Mouse (Mus musculus) embryo, embryonic 10.5 days (tissue): ENCODE results near the gene Trappc10.

Source experiments
- DNase-seq: peaks from one replicate; pipeline ENCODE4 v3.0.0-alpha.2; 2015; ENCODE audit warnings: low spot score

Trappc10 gene

DNA sequence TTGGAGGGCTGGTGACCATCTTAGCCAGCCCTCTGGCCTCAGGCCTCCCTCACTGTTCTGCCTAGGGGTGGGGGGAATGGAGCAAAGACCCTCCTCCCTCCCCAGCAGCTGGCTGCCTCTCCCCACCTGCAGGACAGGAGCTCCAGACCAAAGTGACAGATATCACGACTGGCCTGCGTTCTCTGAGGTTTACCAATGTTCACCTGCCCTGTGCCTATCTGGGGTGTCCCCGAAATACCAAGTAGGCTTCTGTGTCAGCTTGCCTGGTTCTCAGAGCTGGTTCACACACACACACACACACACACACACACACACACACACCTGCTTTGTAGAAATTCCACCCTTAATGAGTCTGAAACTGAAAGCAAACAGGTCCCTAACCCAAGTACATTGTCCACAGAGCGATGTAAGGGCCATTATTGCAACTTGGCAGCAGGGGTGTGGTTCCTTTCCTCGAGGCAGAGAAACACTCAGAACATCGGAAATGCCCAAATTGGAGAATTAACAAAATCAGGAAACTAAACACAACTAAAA is 13.8 kb upstream of the Trappc10 start:
- DNase-seq = no peak

DNA sequence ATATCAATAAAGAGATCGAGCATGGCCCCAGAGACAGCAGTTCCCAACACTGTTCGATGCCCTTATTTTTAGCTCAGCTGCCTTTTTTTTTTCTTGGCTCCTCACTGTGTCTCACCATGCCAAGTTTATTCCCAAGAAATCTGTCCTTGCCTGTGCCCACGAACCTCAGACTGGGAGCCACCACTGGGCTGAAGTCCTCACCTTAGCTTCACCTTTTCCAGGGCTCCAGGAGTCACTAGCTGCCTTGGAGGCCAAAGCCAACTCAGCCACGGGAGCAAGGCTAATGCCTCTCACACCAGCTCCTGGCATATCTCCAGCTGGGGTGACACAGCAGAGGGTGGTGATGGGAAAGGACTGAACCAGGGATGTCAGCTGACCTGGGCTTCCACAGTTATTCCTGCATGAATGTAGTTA is 11.2 kb upstream of the Trappc10 start:
- DNase-seq = no peak

DNA sequence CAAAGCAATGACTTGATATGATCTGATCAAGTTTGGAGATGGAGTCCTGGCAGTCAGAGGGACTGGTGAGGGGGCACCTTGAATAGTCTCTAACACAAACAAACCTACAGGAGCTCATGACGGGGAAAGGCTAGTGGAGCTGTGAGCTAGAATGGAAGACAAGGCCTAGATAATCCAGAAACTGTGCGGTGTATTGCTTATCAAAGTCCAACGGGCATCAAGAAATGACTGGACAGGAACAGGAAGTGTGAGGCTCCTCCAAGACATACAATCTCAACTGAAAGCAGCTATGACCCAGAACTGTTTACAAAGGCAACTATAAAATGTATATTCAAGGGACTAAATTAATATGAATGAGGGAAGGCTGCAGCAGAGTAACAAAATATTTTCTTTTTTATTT is 2.8 kb upstream of the Trappc10 start:
- no peak for DNase-seq

DNA sequence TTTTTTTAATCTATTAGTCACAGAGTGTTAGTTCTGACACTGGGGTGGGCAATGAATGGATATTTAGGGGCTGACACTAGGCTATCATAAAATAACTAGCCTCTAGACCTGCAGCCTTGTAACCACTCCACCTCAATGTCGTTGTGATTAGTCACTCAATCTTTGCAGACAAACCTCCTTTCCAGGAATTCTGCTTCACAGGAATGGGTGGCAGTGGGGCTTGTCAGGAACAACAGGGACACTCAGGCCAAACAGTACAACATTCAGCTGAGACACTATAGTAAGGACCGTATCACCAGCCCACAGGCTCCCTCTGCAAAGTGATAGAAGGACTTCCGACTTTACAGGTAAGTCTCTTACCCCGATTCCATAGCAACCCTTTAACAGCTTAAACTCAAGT is 2.3 kb upstream of the Trappc10 start:
- DNase-seq = no peak

DNA sequence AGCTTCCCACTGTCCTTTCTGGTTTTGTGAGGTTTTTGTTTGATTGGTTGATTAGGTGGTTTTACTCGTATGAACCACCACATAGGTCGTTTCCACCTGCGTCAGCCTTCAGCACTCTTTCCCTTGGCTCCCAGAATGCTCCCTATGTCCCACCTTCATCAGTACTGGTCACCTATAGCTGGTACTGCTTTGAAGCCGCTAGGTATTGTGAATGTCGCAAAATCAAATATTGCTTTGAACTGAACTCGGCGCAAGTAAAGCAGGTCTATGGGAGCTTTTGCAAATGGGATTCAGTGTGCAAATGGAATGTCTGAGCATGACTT is 745 bp upstream of the Trappc10 start:
- DNase-seq = no peak

DNA sequence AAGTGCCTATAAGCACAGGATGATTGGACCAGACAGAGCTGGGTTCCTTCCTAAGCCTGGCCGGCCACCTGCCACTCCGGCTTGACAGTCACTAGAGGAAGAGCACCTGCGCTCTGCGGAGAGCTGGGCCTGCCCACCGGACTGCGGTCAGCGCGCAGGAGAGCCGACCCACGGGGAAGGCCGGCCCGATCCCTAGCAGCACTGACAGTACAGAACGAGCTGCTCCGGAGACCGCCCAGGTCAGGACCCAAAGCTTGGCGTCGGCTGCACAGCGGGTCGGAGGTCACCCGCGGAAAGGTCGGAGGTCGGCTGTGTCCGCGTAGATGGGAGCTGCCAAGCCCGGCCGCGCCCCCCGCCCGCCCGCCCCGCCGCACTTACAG is 393 bp downstream of the Trappc10 start:
- DNase-seq = no peak

DNA sequence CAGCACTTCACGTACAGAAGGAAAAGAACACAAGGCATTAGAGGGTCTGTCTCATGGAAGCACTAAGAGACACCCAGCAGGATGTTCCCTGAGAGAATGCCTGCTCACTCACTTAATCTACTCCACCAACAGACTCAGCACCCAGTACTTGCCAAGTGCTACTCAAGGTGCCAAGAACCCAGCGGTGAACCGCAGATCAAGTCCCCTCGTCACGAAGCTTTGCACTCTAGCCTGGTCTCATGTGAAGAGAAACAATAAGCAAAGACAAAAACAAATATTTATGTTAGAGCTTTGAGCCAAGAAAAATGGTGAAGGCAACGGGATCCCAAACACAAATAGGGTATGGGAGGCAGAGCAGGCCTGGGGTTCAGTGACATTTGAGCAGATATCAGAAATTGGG is 5.5 kb downstream of the Trappc10 start:
- DNase-seq = no peak

DNA sequence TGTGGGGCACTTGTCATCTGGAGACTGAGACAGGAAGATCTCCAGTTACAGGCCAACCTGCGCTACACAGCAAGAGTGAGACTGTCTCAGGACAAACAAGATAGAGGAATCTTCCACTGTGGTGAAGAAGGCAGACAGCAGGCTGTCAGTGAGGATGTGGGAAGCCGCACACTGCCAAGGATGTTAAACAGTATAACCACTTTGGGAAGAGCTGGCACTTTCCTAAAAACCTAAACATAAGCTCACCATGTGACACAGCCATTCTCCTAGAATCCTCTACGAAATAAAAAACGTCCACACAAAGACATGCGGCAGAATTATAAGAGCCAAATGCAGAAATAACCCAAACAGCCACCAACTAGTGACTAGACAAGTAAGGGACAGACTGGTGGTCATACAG is 6.1 kb downstream of the Trappc10 start:
- DNase-seq = no peak

DNA sequence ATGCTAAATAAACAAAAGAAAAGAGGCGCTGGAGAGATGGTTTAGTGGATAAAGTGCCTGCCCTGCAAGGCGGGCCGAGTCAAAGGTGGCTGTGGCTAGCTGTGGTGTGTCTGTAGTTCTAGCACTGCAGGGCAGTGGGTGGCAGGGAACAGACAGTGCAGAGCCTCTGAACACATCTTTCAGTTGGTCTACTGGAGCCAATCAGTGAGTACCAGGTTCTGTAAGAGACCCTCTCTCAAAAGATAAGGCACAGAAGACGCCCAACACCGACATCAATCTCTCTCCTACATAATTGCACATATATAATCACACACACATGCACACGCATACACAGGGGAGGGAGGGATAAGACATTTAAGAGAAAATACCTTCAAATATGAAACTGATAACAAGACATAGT is 6.6 kb downstream of the Trappc10 start:
- DNase-seq = no peak

DNA sequence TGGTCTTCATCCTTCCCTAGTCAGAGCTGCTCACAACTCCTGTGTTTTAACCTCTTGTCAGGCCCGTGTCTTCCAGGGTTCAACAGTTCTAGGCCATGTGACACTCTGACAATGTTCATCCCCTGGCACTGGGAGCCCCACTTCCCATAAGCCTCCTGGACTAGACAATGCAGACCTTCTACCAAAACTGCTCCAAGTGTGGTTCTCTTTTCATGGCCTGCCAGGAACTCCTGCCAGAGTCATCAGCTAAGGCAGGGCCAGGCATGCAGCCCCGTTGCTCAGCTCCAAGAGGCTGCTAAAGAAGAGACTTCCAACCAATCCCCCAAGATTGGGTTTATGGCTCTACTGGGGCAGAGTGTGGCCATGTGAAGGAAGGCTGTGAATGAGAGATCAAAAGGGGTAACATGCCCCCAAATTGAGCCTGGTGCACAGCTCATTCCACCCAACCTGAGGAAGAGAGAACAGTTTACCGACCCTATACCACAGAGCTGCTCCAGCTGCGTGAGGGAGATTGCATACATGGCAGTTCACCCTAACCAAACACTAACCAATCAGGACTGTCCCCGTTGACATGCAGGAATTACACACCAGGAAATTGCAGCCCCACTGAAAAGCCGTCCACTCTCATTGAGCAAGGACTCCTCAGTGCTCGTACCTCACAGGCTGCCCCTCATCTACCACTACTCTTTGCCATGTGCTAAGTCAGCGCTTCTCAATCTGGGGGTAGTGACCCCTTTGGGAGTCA is 7.4 kb downstream of the Trappc10 start:
- no peak for DNase-seq

DNA sequence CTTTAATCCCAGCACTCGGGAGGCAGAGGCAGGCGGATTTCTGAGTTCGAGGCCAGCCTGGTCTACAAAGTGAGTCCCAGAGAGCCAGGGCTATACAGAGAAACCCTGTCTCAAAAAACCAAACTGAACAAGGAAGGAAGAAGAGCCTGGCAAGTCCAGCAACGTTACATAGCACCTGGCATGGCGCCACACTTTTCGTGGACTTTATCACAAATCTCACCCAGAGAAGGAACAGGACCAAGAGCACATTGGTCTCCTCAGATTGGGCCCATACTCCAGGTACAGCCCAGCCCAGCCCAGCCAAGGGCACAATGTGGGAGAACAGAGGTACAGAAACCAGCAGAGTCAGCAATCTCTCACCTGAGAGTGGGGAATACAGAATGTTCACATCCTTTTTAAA is 10.7 kb downstream of the Trappc10 start:
- DNase-seq = no peak

DNA sequence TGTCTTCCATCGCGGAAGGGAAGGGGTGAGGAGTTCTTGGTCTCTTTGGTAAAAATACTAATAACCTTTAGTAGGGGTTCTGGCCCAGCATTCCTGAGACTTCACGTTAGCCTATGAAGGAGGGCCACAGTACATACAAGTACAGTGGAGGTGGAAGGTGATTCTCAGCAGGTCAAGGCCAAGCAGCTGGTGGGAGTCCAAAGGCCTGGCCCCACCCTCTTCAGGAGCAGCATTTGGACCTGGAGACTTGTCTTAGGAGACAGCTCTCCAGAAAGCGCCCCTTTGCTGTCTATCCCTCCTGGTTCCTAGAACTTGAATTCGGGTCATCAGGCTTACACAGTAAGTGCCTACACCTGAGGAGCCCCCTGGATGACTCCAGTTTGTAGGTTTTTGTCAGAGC is 11.3 kb downstream of the Trappc10 start:
- DNase-seq = no peak

DNA sequence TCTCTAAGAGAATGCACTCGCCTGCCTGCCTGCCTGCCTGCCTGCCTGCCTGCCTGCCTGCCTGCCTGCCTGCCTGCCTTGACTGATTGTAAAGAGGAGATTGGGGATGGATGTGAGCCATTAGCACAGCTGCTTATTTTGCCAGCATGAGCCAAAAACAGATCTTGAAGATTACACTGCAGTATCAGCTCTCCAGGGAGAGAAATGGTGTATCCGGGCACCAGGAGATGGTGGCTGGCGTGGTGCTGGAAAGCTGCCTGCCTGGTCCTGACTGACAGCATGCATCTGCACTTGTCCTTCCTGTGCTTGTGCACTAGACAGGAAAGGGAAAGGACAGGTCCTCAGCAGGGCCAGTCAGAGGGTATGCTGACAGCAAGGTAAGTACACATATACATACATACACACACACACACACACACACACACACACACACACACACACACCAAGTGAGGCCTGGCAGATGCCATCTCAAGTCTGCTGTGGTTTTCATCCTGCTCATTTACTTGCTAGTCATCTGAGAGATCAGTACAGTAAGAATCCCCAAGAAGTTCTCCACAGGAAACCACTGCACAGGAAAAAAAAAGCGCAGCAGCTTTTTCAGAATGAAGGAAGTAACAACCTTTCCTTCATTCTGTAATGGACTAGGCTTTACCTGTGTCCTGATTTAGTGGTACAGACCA is 12.0 kb downstream of the Trappc10 start:
- no peak for DNase-seq

DNA sequence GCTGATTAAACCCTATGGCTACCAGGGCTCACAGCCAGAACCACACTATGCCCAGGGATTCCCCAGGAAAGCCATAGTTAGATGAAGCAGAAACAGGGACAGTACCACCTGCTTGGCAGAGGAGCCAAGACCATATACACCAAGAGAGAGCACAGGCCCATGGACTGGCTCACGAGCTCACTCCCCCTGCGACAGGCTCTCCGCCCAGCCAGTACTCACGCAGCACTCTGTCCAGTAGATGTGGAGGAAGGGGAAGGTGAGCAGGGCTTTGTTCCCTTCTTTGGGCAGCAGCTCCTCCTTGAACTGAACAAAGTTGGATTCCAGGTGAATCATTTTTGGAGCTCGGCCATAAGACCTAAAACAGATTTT is 15.9 kb downstream of the Trappc10 start:
- no peak for DNase-seq

DNA sequence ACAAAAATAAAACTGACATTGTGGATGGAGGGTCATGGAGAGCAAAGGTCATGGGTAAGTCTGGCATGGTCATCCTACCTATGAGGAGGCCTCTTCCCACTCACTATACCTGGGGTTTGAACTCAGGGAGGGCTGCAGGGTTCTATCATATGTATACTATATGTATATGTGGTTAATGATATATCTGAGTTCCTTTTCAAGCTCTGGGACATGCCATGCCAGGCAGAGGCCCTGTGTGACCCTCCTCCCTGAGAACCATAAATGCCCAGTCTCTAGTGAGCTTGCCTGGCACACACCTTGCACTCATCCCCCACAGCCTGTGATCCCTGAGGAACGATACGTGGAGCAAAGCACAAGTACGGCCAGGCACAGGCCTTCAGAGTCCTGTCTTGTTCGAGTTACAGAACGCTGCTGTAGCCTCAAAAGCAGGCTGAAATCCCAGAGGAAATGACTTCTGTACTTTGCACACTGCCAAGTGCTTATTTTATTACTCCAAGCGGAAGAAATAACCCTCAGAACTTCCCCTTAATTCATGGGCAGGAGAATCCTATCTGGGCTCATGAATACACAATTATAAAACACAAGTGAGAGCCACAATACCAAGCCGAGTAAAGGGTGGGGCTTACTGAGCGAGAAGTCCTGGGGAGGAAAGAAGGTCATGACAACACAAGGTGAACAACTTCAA is 16.4 kb downstream of the Trappc10 start:
- DNase-seq = no peak

DNA sequence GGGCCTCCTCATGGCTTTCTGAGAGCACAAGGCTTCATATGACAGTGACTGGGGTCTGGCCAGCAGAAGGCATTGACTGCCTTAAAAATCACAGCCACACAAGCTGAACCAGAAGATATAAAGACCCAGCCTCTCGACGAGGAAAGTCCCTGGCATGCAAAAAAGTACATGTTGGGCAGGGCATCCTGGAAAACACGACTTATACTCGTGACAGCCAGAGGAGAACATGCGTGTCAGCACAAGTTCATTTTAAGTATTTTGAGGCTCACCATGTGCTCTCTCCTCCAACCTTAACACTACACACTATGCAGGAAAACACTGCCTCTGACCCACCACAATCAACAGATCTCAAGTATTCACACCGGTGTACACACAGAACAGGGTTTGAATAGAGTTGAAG is 20.3 kb downstream of the Trappc10 start:
- no peak for DNase-seq

DNA sequence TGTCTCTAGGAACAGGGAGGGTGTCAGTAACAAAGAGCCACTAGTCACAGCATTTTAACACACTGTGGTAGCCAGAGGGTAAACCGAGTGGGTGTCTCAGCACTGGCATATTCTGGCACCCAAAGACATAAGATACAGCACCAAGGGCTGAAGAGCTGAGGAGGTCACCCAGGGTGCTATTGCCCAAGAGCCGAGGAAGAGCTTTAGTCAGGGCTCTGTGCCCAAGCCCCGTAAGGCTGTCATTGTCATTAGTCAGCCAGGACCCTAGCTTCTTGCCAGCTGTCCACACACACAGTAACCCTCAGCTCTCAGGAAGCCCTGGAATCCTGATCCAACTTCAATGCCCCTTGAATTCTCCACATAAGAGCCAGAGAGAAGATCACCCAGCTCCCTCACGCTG is 21.5 kb downstream of the Trappc10 start:
- DNase-seq = no peak

DNA sequence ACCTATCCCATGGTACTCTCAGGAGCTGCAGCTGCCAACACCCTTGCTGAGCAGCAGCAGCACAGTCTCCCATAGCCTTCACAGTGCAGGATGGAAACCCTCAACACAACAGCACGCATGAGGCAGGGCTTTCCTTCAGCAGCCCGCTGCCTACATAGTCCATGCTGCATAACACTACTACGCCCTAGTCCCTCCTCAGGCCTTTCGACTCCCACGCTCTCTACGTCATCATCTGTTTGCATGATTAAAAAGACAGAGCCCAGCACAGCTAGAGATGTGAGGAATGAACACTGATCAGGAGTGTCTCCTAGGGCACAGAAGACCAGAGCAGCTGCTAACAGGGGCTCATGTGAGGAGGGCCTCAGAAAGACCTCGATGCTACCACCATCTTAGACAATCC is 23.1 kb downstream of the Trappc10 start:
- no peak for DNase-seq

DNA sequence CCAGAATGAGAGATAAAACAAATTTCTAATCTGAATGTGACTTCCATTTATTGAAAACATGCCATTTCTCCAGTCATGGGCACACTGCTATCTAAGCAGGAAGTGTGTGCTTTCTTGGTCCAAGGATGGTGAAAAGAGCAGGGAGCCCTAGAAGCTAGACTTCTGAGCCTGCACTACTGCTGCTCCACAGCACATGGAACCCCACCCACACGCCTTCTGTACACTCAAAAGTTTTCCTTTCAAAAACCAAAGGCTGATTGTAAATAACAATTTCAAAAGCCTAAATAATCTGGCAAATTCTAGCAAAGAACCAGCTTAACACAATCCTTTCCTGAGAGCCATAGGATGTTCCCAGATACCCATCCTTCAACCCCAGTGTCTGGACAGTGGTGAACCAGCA is 24.9 kb downstream of the Trappc10 start:
- no peak for DNase-seq

DNA sequence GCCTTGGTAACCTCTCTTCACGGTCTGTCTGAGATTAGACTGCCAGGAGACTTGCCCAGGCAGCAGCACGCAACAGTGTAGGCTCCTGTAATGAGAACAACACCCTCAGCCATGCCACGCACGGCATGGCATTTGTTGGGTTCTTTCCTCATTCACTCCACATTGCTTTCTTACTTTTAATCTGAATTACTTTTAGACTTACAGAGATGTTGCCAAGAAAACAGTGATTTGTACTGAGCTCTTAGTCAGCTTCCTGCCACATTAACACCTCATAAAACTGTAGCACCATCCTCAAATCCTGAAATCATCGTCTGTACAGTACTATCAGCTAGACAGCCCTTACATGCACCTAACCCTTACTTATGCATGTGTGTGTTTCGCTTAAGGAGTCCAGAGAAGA is 25.9 kb downstream of the Trappc10 start:
- no peak for DNase-seq

DNA sequence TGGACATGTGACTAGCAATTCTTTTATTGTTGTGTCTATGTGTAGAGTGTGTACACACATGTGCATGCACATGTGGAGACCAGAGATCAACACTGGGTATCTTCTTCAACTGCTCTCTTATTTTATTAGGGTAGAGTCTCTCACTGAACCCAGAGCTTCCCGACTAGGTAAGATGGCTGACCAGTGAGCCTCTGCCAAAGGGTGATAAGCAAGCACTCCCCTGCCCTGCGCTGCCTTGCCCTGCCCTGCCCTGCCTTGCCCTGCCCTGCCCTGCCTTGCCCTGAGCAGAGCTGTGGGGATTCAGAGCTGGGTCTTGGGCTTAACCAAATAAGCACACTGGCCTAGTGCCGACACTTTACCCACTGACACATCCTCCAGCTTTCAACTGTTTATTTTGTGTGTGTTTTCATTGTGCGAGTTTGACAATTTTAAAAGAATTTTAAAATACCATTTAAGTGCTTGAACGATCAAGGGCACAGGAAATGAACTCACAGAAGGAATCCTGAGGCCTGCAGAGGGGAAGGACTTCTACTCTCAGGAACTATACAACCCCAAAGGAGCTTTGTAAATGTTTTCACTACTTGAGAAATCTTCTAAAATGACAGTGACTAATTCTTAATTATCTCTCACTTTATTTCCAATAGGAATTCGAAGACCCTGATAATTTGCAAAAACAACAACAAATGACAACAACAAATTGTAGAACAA is 27.9 kb downstream of the Trappc10 start:
- no peak for DNase-seq

DNA sequence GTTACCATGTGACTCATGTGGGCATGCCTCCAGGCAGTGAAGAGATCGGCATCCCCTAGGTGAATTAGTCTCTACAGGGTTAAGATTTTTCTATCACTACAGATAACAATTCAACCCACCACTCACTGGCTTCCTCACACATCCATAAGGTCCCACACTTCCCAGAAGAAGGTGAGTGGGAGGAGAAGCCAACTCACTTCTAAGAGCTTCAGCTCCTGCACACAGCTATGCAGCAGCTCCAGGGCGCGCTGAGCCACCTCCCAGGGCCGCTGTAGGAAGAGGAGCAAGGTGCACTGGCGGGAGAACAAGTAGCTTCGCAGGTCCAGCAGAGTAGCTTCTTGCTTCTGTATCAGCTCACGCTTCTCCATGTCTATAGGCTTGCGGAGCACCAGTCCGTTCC is 30.1 kb downstream of the Trappc10 start:
- no peak for DNase-seq

DNA sequence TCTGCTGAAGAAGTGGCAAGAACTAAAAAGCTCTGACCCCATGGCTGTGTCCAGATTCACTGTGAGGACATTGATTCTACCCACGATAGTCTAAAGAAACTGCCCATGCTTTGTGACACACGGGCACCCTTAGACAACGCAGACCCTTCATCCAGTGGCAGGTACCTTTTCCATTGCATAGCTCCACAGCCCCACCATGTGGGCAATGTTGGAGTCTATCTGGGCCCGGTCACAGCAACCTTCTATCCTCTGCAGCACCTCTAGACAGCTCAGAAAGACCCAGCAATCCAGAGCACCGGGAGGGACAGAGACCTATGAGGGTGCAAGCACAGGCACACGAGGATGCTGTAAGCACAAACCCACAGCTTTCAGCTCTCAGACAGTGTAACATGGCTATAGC is 33.1 kb downstream of the Trappc10 start:
- peak; percentile 13 for DNase-seq
